Mouse (Mus musculus) MEL (cell line): Measurements from ENCODE around the gene Dpf3.

Experiments used
- CHD1 ChIP-seq: IDR thresholded peaks from 2 replicates; pipeline ENCODE4 v1.6.1; 2012; ENCODE audit warnings: low read depth, mild to moderate bottlenecking, inconsistent platforms, low read length, improper control_type of control experiment
- CTCF ChIP-seq, 3 experiments: IDR thresholded peaks in 2 of 3; conservative IDR thresholded peaks in 1 of 3; 2 replicates each; pipeline ENCODE4 v1.5.1; 2011 to 2012; ENCODE audit warnings: low read length in 3 of 3, low read depth in 2 of 3, mild to moderate bottlenecking in 2 of 3, improper control_type of control experiment in 1 of 3, inconsistent platforms in 1 of 3, mixed read lengths in 1 of 3, moderate library complexity in 1 of 3; ENCODE audit not compliant: control insufficient read depth in 1 of 3, insufficient read depth in 1 of 3, poor library complexity in 1 of 3, severe bottlenecking in 1 of 3
- E2F4 ChIP-seq: IDR thresholded peaks from 2 replicates; pipeline ENCODE4 v1.6.1; 2011; ENCODE audit warnings: low read depth, low read length, improper control_type of control experiment, borderline replicate concordance
- GABPA ChIP-seq: IDR thresholded peaks from 2 replicates; pipeline ENCODE4 v1.6.1; 2012; ENCODE audit warnings: low read depth, mild to moderate bottlenecking, inconsistent platforms, low read length, improper control_type of control experiment, moderate library complexity
- GATA1 ChIP-seq: IDR thresholded peaks from 2 replicates; pipeline ENCODE4 v1.6.1; 2011; ENCODE audit warnings: low read depth, low read length, improper control_type of control experiment
- HCFC1 ChIP-seq: IDR thresholded peaks from 2 replicates; pipeline ENCODE4 v1.6.1; 2012; ENCODE audit warnings: low read depth, mild to moderate bottlenecking, inconsistent platforms, low read length, improper control_type of control experiment, moderate library complexity
- KAT2A ChIP-seq: conservative IDR thresholded peaks from 2 replicates; pipeline ENCODE4 v1.6.1; 2012; ENCODE audit warnings: low read depth, low read length, improper control_type of control experiment, inconsistent platforms
- MAZ ChIP-seq: IDR thresholded peaks from 2 replicates; pipeline ENCODE4 v1.6.1; 2012; ENCODE audit warnings: low read depth, mild to moderate bottlenecking, inconsistent platforms, low read length, improper control_type of control experiment
- MYC ChIP-seq: IDR thresholded peaks from 2 replicates; pipeline ENCODE4 v1.6.1; 2011; ENCODE audit warnings: low read depth, mild to moderate bottlenecking, low read length, improper control_type of control experiment, moderate library complexity
- NELFE ChIP-seq: IDR thresholded peaks from 2 replicates; pipeline ENCODE4 v1.6.1; 2011; ENCODE audit warnings: low read depth, low read length, improper control_type of control experiment
- POLR2A ChIP-seq, 2 experiments: IDR thresholded peaks; 2 replicates each; pipeline ENCODE4 v1.6.1; 2011 to 2012; ENCODE audit warnings: low read length in 2 of 2, mild to moderate bottlenecking in 2 of 2, control low read depth in 1 of 2, improper control_type of control experiment in 1 of 2, low read depth in 1 of 2, moderate library complexity in 1 of 2; ENCODE audit not compliant: control insufficient read depth in 1 of 2, insufficient read depth in 1 of 2, poor library complexity in 1 of 2
- POLR2AphosphoS2 ChIP-seq: IDR thresholded peaks from 2 replicates; pipeline ENCODE4 v1.6.1; 2011; ENCODE audit warnings: low read length, improper control_type of control experiment
- SMC3 ChIP-seq: IDR thresholded peaks from 2 replicates; pipeline ENCODE4 v1.6.1; 2011; ENCODE audit warnings: low read depth, low read length, improper control_type of control experiment
- USF1 ChIP-seq: IDR thresholded peaks from 2 replicates; pipeline ENCODE4 v1.6.1; 2014; ENCODE audit warnings: low read depth, mild to moderate bottlenecking, inconsistent platforms, low read length, improper control_type of control experiment, moderate library complexity

DNA sequence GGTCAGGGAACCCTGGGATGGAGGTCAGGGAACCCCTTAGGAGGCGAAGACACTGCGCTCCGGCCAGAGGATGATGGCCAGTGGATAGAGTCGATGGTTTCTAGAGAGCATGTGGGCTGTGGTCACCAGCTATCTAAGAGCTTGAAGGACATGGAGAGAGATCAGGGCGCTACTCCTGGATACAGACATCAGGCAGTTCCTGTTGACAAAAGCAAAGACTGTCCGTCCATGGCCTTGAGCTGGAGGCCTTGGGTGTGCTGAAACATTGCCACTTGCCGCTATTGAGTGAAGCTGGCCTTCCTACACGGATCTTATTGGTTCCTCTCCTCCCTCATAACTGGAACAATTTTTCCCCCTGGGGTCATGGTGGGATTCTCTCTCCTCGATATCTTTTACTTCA is 6.7 kb upstream of the Dpf3 start:
- TF ChIP-seq CHD1 (no peak), KAT2A (no peak), GATA1 (no peak), POLR2A (IDR thresholded peaks at IDR 0.05; ENCODE audit: control insufficient read depth in 1 of 2, insufficient read depth in 1 of 2, low read depth in 1 of 2, low read length in 2 of 2, poor library complexity in 1 of 2) (no peak), NELFE (no peak), POLR2AphosphoS2 (no peak), SMC3 (no peak), GABPA (no peak), HCFC1 (no peak), E2F4 (no peak), MYC (no peak), USF1 (no peak), CTCF (IDR thresholded peaks at IDR 0.05 in 2 of 3, conservative IDR thresholded peaks at IDR 0.05 in 1 of 3; ENCODE audit: control insufficient read depth in 1 of 3, insufficient read depth in 1 of 3, low read depth in 2 of 3, low read length in 3 of 3, poor library complexity in 1 of 3, severe bottlenecking in 1 of 3) (no peak), MAZ (no peak)
